Mouse (Mus musculus): ENCODE data around the gene 9530068E07Rik.
A peak's percentile ranks its signal among the peaks of the same experiment; 100 is the strongest.

DNA sequence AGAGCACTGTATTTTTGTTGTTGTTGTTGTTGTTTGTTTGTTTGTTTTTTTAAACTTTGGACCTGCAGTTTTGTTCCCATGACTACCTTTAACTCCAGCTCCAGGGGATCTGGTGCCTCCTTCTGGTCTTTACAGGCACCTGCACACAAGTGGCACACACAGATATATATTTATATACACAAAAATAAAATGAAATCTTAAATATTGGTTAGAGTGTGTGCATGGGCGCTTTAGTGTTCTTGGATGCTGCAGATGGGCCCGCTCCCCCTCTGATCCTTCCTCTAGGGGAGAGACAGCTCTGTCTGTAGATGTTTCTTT lies 26.1 kb upstream of the 9530068E07Rik start:
- TF ChIP-seq CTCF (IDR thresholded peaks at IDR 0.05) (peak; percentile 38; the same call in 1 of the 2 replicates), EP300 (IDR thresholded peaks at IDR 0.05) (no peak)
